Mouse (Mus musculus): ENCODE measurements around the gene Stxbp1. TPM values are rescaled to one million over a fixed set of nuclear protein-coding genes. Genes with fewer than 3 reads are reported as not detected.
A peak's percentile ranks its signal among the peaks of the same experiment; 100 is the strongest.

The Stxbp1 gene
- polyA plus RNA-seq, 1 experiment from 2014 or later: 27.0 TPM

DNA sequence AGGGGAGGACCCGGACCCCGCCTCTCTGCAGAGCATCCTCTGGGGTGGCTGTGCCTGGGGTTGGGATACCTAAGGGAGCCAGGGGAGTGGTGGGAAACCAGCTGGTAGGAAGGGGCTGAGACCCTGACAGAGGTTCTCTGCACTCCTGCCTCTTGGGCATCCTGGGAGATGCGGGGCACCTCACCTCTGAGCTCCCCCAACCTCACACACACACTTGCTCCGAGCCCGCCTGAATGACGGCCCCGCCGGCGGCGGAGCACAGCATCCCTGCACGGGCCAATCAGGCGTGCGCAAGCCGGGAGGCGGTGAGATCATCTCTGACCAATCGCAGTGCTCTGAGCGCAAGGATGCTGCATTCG, 104.9 kb downstream of the Stxbp1 start:
- 15% methylated on average over 18 of the region's 18 CpGs for WGBS
- no peak overlapping the region for H3K27ac ChIP-seq (ENCODE audit: low read depth)
- no peaks in the 10 kb centered on the region for H3K9me3 ChIP-seq (ENCODE audit: control insufficient read depth, low read length)
- DNase-seq (ENCODE audit: low spot score) (no peak), ATAC-seq (replicated peaks; ENCODE audit: low FRiP score, low TSS enrichment, low read depth) (peak; percentile 74)
- H3K27me3 ChIP-seq (replicated peaks; ENCODE audit: control insufficient read depth, insufficient read depth, low read length): peaks cover 23% of the 10 kb centered on the region
- H3K4me2 ChIP-seq (ENCODE audit: low read length): peak overlapping the region; percentile 86
- no peak overlapping the region for H3K9ac ChIP-seq (ENCODE audit: low read length)
- peaks cover 13% of the 10 kb centered on the region for H3K4me1 ChIP-seq (replicated peaks; ENCODE audit: control insufficient read depth, insufficient read depth, low read length)
- H3K36me3 ChIP-seq (ENCODE audit: control insufficient read depth, insufficient read depth, low read length): peaks cover 29% of the 10 kb centered on the region
- H3K4me3 ChIP-seq (ENCODE audit: low read depth, low read length): peak overlapping the region; percentile 46

DNA sequence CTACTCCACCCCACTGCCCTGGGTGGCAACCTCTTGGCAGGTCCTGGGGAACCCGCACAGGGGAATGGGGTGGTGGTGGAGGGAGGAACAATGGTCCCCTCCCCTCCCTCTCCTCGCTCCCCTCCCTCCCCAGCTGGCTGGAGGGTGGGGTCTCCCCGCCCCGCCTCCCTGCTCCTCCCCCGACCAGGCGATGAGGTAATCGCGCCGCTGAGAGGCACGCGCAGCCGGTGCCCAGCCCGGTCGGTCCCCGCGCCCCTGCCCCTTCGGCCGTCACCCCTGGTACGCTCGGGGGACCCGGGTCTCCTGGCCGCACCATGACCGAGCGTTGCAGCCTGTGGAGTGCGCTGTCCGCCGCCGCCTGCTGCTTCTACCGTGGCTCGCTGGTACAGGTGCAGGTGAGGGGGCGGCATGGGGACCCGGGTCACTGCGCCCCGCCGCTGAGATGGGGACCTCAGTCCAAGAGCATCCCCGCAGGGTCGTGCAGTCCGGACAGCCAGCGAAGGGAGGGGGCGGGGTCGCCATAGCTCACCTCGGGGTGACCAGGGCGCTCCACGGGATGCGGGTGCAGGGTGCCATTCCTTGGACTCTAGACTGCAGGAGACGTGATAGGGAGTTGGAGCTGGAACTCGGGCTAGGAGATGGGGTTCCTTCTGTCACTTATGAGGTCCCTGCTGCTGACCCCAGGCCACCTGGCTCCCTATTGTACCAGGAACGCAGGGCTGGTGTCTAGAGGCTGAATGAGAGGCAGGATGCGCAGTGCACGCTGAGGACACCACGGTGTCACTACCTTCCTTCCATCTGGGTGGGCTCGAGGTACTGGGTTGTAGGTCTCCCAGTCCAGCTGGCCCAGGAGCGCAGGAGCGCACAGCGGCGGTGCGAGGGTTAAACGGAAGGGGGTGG, 105.5 kb downstream of the Stxbp1 start:
- H3K27ac ChIP-seq (ENCODE audit: low read depth): no peak overlapping the region; the same call in 1 of the 2 replicates
- peak overlapping the region; percentile 38 for H3K9ac ChIP-seq (ENCODE audit: low read length)
- 6% methylated on average over 55 of the region's 58 CpGs for WGBS
- H3K4me2 ChIP-seq (ENCODE audit: low read length): peak overlapping the region; percentile 86
- H3K9me3 ChIP-seq (ENCODE audit: control insufficient read depth, low read length): no peaks in the 10 kb centered on the region
- DNase-seq (ENCODE audit: low spot score) (peak; percentile 77), ATAC-seq (replicated peaks; ENCODE audit: low FRiP score, low TSS enrichment, low read depth) (peak; percentile 54)
- peaks cover 23% of the 10 kb centered on the region for H3K36me3 ChIP-seq (ENCODE audit: control insufficient read depth, insufficient read depth, low read length)
- H3K4me1 ChIP-seq (replicated peaks; ENCODE audit: control insufficient read depth, insufficient read depth, low read length): peaks cover 13% of the 10 kb centered on the region
- H3K4me3 ChIP-seq (ENCODE audit: low read depth, low read length): peak overlapping the region; percentile 46
- peaks cover 23% of the 10 kb centered on the region for H3K27me3 ChIP-seq (replicated peaks; ENCODE audit: control insufficient read depth, insufficient read depth, low read length)

DNA sequence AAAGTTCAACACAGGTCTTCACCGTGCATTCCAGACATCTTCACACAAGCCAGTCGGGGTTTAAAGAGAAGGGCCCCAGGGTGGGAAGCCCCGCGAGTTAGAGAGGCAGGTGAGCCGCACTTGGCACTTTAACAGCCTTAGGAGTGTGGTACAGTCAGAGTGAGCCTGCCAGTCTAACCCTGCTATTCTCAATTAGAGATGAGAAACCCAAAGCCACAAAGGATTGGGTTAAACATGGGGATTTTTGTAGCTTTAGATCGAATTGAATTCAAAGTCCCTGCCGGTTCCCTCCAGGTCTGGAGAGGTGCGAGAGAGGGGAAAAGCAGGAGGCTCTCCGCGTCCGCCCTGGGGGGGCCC, 106.2 kb downstream of the Stxbp1 start, which contains the start of gene 6330409D20Rik:
Gene 6330409D20Rik, minus strand, starts transcription at position 101 of the 357 bp plus-strand sequence.
- ATAC-seq (replicated peaks; ENCODE audit: low FRiP score, low TSS enrichment, low read depth): 0 out of 2 replicates have a peak, but pooled peaks have one; percentile 2

DNA sequence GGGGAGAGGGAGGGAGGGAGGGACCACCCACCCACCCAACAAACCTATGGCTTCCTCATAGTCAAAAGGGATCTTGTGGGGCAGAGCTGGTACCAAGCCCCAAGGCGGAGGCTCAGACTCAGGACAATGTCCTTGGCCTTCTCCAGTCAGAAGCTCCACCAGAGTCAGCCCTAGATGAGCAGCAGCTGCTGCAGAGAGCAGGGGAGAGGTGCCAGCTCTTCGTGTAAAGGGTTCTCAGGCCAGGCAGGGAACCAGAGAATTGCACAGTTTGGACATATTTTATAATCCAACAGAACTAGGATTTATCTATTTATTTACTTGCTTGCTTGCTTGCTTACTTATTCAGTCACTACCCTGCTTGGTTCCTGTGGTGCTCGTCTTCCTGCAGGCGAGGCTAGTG, 107.7 kb downstream of the Stxbp1 start:
- Histone ChIP-seq H3K9ac (ENCODE audit: low read length) (no peak overlapping the region), H3K4me2 (ENCODE audit: low read length) (no peak overlapping the region), H3K9me3 (ENCODE audit: control insufficient read depth, low read length) (no peaks in the 10 kb centered on the region), H3K27me3 (replicated peaks; ENCODE audit: control insufficient read depth, insufficient read depth, low read length) (peaks cover 23% of the 10 kb centered on the region), H3K36me3 (ENCODE audit: control insufficient read depth, insufficient read depth, low read length) (peaks cover 4% of the 10 kb centered on the region), H3K27ac (ENCODE audit: low read depth) (no peak overlapping the region), H3K4me3 (ENCODE audit: low read depth, low read length) (no peak overlapping the region), H3K4me1 (replicated peaks; ENCODE audit: control insufficient read depth, insufficient read depth, low read length) (peaks cover 18% of the 10 kb centered on the region)
- no peak for DNase-seq (ENCODE audit: low spot score)
- 68% methylated on average over 4 of the region's 4 CpGs for WGBS
- ATAC-seq (replicated peaks; ENCODE audit: low FRiP score, low TSS enrichment, low read depth): no peak

More for the DNA sequence above, 106.2 kb downstream of the Stxbp1 start, which contains the start of gene 6330409D20Rik:
- Histone ChIP-seq H3K9me3 (ENCODE audit: control insufficient read depth, low read length) (no peaks in the 10 kb centered on the region), H3K4me2 (ENCODE audit: low read length) (peak within 1 kb of the TSS; percentile 86), H3K4me3 (ENCODE audit: low read depth, low read length) (peak within 1 kb of the TSS; percentile 46), H3K27me3 (replicated peaks; ENCODE audit: control insufficient read depth, insufficient read depth, low read length) (peaks cover 23% of the 10 kb centered on the region), H3K27ac (ENCODE audit: low read depth) (no peak within 1 kb of the TSS; the same call in 1 of the 2 replicates), H3K36me3 (ENCODE audit: control insufficient read depth, insufficient read depth, low read length) (peaks cover 17% of the 10 kb centered on the region), H3K9ac (ENCODE audit: low read length) (peak within 1 kb of the TSS; percentile 38), H3K4me1 (replicated peaks; ENCODE audit: control insufficient read depth, insufficient read depth, low read length) (peaks cover 13% of the 10 kb centered on the region)
- WGBS: 5% methylated on average over 11 of the region's 11 CpGs
- no peak for DNase-seq (ENCODE audit: low spot score)

Other genes starting within 250 kb of the Stxbp1 start
- gene St6galnac6, start 247.5 kb downstream of the Stxbp1 start, polyA plus RNA-seq (2014; fragmentation: Nextera tagmentation; extraction: Ambion mirVana): 5.7 and 6.9 TPM in 2 replicates
- 22.8 and 24.6 TPM in 2 replicates for gene Ak1, start 225.5 kb downstream of the Stxbp1 start, polyA plus RNA-seq (2014; fragmentation: Nextera tagmentation; extraction: Ambion mirVana)
- gene Eng, start 200.7 kb downstream of the Stxbp1 start, polyA plus RNA-seq (2014; fragmentation: Nextera tagmentation; extraction: Ambion mirVana): 59.5 and 61.4 TPM in 2 replicates
- 32.9 and 35.6 TPM in 2 replicates for gene Fpgs, start 143.1 kb downstream of the Stxbp1 start, polyA plus RNA-seq (2014; fragmentation: Nextera tagmentation; extraction: Ambion mirVana)
- gene Cdk9, start 134.2 kb downstream of the Stxbp1 start, polyA plus RNA-seq (2014; fragmentation: Nextera tagmentation; extraction: Ambion mirVana): 83.8 and 85.2 TPM in 2 replicates
- gene Sh2d3c, start 126.2 kb downstream of the Stxbp1 start, polyA plus RNA-seq (2014; fragmentation: Nextera tagmentation; extraction: Ambion mirVana): 32.5 and 32.7 TPM in 2 replicates
- 0.38 and 0.75 TPM in 2 replicates for gene 6330409D20Rik, start 106.2 kb downstream of the Stxbp1 start, polyA plus RNA-seq (2014; fragmentation: Nextera tagmentation; extraction: Ambion mirVana)
- 71.1 and 74.8 TPM in 2 replicates for gene Tor2a, start 90.0 kb downstream of the Stxbp1 start, polyA plus RNA-seq (2014; fragmentation: Nextera tagmentation; extraction: Ambion mirVana)
- 0.13 and 0.20 TPM in 2 replicates for gene Ttc16, start 71.6 kb downstream of the Stxbp1 start, polyA plus RNA-seq (2014; fragmentation: Nextera tagmentation; extraction: Ambion mirVana)
- 4.4 and 5.1 TPM in 2 replicates for gene Ptrh1, start 71.5 kb downstream of the Stxbp1 start, polyA plus RNA-seq (2014; fragmentation: Nextera tagmentation; extraction: Ambion mirVana)
- gene Cfap157, start 62.8 kb downstream of the Stxbp1 start, polyA plus RNA-seq (2014; fragmentation: Nextera tagmentation; extraction: Ambion mirVana): 0.31 and 0.65 TPM in 2 replicates
- 22.3 and 25.2 TPM in 2 replicates for gene Fam129b, start 28.9 kb upstream of the Stxbp1 start, polyA plus RNA-seq (2014; fragmentation: Nextera tagmentation; extraction: Ambion mirVana)
- gene Rpl12, start 114.3 kb upstream of the Stxbp1 start, polyA plus RNA-seq (2014; fragmentation: Nextera tagmentation; extraction: Ambion mirVana): 259 and 272 TPM in 2 replicates
- 7.0 and 7.9 TPM in 2 replicates for gene Lrsam1, start 114.4 kb upstream of the Stxbp1 start, polyA plus RNA-seq (2014; fragmentation: Nextera tagmentation; extraction: Ambion mirVana)
- gene Slc2a8, start 134.8 kb upstream of the Stxbp1 start, polyA plus RNA-seq (2014; fragmentation: Nextera tagmentation; extraction: Ambion mirVana): 10.3 and 13.6 TPM in 2 replicates

Data from intestine, embryonic 14.5 days (tissue).